Mouse (Mus musculus) brown adipose tissue, adult 24 weeks (tissue): ENCODE data around the gene Bmper. TPM values are rescaled to one million over a fixed set of nuclear protein-coding genes. Genes with fewer than 3 reads are reported as not detected.
A peak's percentile ranks its signal among the peaks of the same experiment; 100 is the strongest.

Source experiments
- H3K27ac ChIP-seq: fragments of 200-500 bp; replicated peaks from 2 replicates; pipeline ENCODE4 v1.5.1; 2012; ENCODE audit warnings: low read depth, mild to moderate bottlenecking, low read length
- H3K4me1 ChIP-seq: fragments of 200-500 bp; 2 replicates; pipeline ENCODE4 v1.6.1; 2012; ENCODE audit warnings: low read length, mixed read lengths; ENCODE audit not compliant: control insufficient read depth, insufficient read depth, insufficient read length
- H3K4me3 ChIP-seq: fragments of 200-500 bp; 2 replicates; pipeline ENCODE4 v1.5.1; 2012; ENCODE audit warnings: low read depth, mild to moderate bottlenecking, low read length, moderate library complexity; ENCODE audit not compliant: insufficient read depth
- polyA plus RNA-seq: library from polyadenylated mRNA; stranded (reverse); fragments of >200 nt; gene quantifications from 2 replicates; pipeline ENCODE4 v1.2.4, GENCODE M21; 2012; ENCODE audit not compliant: missing spikeins, insufficient read depth, insufficient read length

Bmper gene
- polyA plus RNA-seq, 1 experiment = 2.9 TPM

- Histone ChIP-seq H3K27ac (no peak overlapping the region), H3K4me1 (peaks cover 17% of the 10 kb centered on the region), H3K4me3 (no peak overlapping the region)
Measured at GRCm38 (mm10) chr9:23253624-23254023, 30.7 kb downstream of the Bmper start.

GRCm38 (mm10) chr9:23254237-23255214 lies 31.6 kb downstream of the Bmper start:
- Histone ChIP-seq H3K27ac (0 out of 2 replicates have a peak overlapping the region, but pooled peaks have one; percentile 8), H3K4me3 (peak overlapping the region; percentile 21)

GRCm38 (mm10) chr9:23255841-23256240 lies 33.0 kb downstream of the Bmper start:
- Histone ChIP-seq H3K4me1 (peaks cover 17% of the 10 kb centered on the region), H3K27ac (peak overlapping the region; percentile 31)

More at GRCm38 (mm10) chr9:23254237-23255214, 31.6 kb downstream of the Bmper start:
- peaks cover 17% of the 10 kb centered on the region for H3K4me1 ChIP-seq

GRCm38 (mm10) chr9:23256576-23256975 lies 33.7 kb downstream of the Bmper start:
- H3K4me3 ChIP-seq = no peak overlapping the region
- peaks cover 17% of the 10 kb centered on the region for H3K4me1 ChIP-seq
- H3K27ac ChIP-seq = no peak overlapping the region; the same call in 1 of the 2 replicates

More at GRCm38 (mm10) chr9:23255841-23256240, 33.0 kb downstream of the Bmper start:
- no peak overlapping the region for H3K4me3 ChIP-seq

GRCm38 (mm10) chr9:23261834-23262233 lies 39.0 kb downstream of the Bmper start:
- no peak overlapping the region for H3K4me3 ChIP-seq
- peaks cover 3% of the 10 kb centered on the region; the same call in 1 of the 2 replicates for H3K4me1 ChIP-seq
- no peak overlapping the region; the same call in 1 of the 2 replicates for H3K27ac ChIP-seq

GRCm38 (mm10) chr9:23262851-23263250 lies 40.0 kb downstream of the Bmper start:
- Histone ChIP-seq H3K4me3 (no peak overlapping the region), H3K27ac (peak overlapping the region; percentile 97), H3K4me1 (peaks cover 3% of the 10 kb centered on the region; the same call in 1 of the 2 replicates)

GRCm38 (mm10) chr9:23264471-23264870 lies 41.6 kb downstream of the Bmper start:
- Histone ChIP-seq H3K27ac (no peak overlapping the region), H3K4me1 (peaks cover 3% of the 10 kb centered on the region; the same call in 1 of the 2 replicates), H3K4me3 (no peak overlapping the region)

GRCm38 (mm10) chr9:23268609-23269008 lies 45.7 kb downstream of the Bmper start:
- Histone ChIP-seq H3K27ac (no peak overlapping the region; the same call in 1 of the 2 replicates), H3K4me1 (no peaks in the 10 kb centered on the region), H3K4me3 (no peak overlapping the region)

GRCm38 (mm10) chr9:23269087-23269486 lies 46.2 kb downstream of the Bmper start:
- H3K27ac ChIP-seq = no peak overlapping the region; the same call in 1 of the 2 replicates

GRCm38 (mm10) chr9:23276244-23276643 lies 53.4 kb downstream of the Bmper start:
- no peak overlapping the region for H3K27ac ChIP-seq
- H3K4me3 ChIP-seq = no peak overlapping the region
- no peaks in the 10 kb centered on the region for H3K4me1 ChIP-seq

More at GRCm38 (mm10) chr9:23269087-23269486, 46.2 kb downstream of the Bmper start:
- Histone ChIP-seq H3K4me1 (no peaks in the 10 kb centered on the region), H3K4me3 (no peak overlapping the region)

GRCm38 (mm10) chr9:23284940-23285460 lies 62.1 kb downstream of the Bmper start:
- Histone ChIP-seq H3K27ac (peak overlapping the region; percentile 79), H3K4me3 (no peak overlapping the region)

GRCm38 (mm10) chr9:23293574-23293973 lies 70.7 kb downstream of the Bmper start:
- H3K4me3 ChIP-seq = no peak overlapping the region
- H3K4me1 ChIP-seq = peaks cover 5% of the 10 kb centered on the region; the same call in 1 of the 2 replicates
- no peak overlapping the region for H3K27ac ChIP-seq

More at GRCm38 (mm10) chr9:23284940-23285460, 62.1 kb downstream of the Bmper start:
- no peaks in the 10 kb centered on the region for H3K4me1 ChIP-seq

GRCm38 (mm10) chr9:23295569-23295968 lies 72.7 kb downstream of the Bmper start:
- no peak overlapping the region for H3K4me3 ChIP-seq
- peaks cover 5% of the 10 kb centered on the region; the same call in 1 of the 2 replicates for H3K4me1 ChIP-seq
- peak overlapping the region; percentile 28 for H3K27ac ChIP-seq

GRCm38 (mm10) chr9:23297491-23298170 lies 74.8 kb downstream of the Bmper start:
- peaks cover 5% of the 10 kb centered on the region; the same call in 1 of the 2 replicates for H3K4me1 ChIP-seq
- no peak overlapping the region for H3K27ac ChIP-seq
- no peak overlapping the region for H3K4me3 ChIP-seq

- Histone ChIP-seq H3K4me1 (peaks cover 3% of the 10 kb centered on the region; the same call in 1 of the 2 replicates), H3K27ac (no peak overlapping the region)
Measured at GRCm38 (mm10) chr9:23300376-23300775, 77.5 kb downstream of the Bmper start.

More at GRCm38 (mm10) chr9:23300376-23300775, 77.5 kb downstream of the Bmper start:
- H3K4me3 ChIP-seq = no peak overlapping the region
